Mouse (Mus musculus) spleen, adult 2 months (tissue): Measurements from ENCODE around the gene Lhfp.

Source experiments
- CTCF ChIP-seq: fragments of 200-500 bp; IDR thresholded peaks from 2 replicates; pipeline ENCODE4 v1.5.1; 2011; ENCODE audit warnings: mild to moderate bottlenecking, inconsistent platforms; ENCODE audit not compliant: insufficient read depth, insufficient read length, insufficient replicate concordance; ENCODE audit errors: extremely low read depth
- POLR2A ChIP-seq: fragments of 200-500 bp; IDR thresholded peaks from 2 replicates; pipeline ENCODE4 v1.6.1; 2011; ENCODE audit warnings: low read depth, low read length, inconsistent platforms

DNA sequence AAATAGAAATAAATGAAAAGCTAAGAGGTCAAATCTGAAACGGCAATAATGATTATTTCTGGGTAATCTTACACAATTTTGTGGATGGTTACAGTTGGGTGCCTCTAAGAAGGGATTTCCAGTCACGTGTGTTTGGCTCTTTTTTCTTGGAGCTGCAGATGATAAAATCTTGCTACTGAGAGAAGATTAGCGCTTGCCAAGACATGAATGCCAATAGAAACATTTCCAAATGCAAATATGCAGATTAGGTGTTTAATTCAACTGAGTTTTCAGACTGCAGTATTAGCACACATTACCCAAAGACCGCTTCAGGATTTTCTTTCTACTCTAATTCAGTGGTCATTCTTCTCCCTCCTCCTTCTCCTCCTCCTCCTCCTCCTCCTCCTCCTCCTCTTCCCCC is 268.8 kb downstream of the Lhfp start:
- TF ChIP-seq CTCF = no peak
- no peak for TF ChIP-seq POLR2A
